Mouse (Mus musculus) spleen, postnatal 36 days (tissue): ENCODE results near the gene Palld.

ENCODE experiments used
- DNase-seq, 2 experiments: peaks; one replicate each; pipeline ENCODE4 v3.0.0; 2022; ENCODE audit warnings: low spot score in 2 of 2, mixed read lengths in 1 of 2

Gene Palld

DNA sequence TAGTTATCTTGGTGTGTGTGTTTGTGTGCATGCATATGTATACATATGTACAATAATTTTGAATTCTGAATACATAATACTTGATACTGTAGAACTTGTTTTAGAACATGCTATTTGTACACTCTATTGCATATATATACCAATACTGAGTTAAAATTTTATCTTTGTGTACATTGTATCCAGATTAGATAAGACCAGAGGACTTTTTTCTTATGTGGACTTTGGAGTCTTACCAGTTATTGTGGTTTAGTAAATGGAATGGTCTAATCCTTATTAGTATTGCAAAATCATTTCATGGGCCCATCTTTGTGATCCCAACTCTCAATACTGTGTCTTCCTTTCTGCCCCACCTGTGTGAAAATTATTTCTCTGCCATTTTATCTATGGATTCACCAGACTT, 400.2 kb downstream of the Palld start:
- DNase-seq = no peak

DNA sequence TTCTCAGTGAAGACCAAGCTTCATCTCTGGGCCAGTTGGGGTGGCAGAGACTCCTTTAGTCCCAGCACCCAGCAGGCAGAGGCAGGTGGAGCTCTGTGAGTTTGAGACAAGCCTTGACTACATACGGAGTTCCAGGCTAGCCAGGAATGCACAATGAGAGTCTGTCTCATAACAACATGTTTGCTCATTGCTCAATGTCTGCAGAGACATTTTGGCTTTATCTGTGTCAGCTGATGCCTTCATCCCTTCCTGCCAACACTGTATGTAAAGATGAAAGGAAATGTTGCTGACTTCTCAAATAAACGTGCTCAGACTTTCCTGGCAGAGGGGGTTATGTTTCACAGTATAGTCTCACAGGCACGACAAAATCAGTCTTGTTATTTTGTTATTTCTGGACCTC, 401.6 kb downstream of the Palld start:
- no peak for DNase-seq

- no peak for DNase-seq
Measured at GRCm38 (mm10) chr8:61499035-61499434, 403.5 kb downstream of the Palld start.

DNA sequence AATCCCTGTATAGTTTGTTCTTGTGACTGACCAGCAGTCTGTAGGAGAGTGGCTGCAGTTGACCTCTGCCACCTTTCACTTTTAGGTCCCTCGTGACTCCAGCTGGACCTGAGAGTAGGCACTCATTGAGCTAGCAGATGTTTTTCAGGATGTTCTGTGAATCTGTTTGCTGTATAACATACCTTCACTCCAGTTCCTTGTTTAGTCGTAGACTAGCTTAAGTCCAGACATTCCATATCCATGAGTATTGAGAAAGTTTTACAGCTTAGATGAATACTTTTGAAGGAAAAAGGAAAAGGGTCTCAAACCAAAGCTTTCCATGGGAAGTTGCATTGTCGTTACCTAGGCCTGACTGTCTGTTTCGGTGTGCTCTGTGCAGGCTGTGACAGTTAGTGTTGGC, 405.4 kb downstream of the Palld start:
- DNase-seq = no peak

- no peak for DNase-seq
Measured at GRCm38 (mm10) chr8:61488631-61489030, 413.9 kb downstream of the Palld start.

DNA sequence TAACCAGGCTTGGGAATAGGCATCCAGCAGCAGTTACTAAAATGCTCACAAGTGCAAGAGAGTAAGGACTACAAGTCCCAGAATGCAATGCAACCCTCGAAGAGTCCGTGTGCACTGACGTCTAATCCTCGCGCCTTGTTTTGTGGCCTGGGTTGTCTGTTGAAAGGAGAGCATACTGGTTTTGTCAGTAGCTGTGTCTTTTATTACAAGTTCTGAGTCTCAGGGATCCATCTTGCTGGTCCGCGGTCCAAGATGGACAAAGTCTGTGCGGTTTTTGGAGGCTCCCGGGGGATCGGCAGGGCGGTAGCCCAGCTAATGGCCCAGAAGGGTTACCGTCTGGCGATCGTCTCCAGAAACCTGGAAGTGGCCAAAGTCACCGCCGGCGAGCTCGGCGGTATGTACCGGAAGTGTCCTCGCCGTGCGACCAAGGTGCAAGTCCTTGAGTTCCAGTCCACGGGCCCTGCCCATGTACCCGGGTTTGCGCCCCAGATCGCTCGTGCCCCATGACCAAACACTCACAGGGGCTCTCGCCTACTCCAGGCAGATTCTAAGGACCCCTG, 414.8 kb downstream of the Palld start, which contains the start of gene Cbr4:
TSS of gene Cbr4 (plus strand) at position 138 of the 560 bp plus-strand sequence.
- peak; percentile 83 to 90 for DNase-seq

GRCm38 (mm10) chr8:61486923-61487529, 415.5 kb downstream of the Palld start:
- DNase-seq = no peak

DNA sequence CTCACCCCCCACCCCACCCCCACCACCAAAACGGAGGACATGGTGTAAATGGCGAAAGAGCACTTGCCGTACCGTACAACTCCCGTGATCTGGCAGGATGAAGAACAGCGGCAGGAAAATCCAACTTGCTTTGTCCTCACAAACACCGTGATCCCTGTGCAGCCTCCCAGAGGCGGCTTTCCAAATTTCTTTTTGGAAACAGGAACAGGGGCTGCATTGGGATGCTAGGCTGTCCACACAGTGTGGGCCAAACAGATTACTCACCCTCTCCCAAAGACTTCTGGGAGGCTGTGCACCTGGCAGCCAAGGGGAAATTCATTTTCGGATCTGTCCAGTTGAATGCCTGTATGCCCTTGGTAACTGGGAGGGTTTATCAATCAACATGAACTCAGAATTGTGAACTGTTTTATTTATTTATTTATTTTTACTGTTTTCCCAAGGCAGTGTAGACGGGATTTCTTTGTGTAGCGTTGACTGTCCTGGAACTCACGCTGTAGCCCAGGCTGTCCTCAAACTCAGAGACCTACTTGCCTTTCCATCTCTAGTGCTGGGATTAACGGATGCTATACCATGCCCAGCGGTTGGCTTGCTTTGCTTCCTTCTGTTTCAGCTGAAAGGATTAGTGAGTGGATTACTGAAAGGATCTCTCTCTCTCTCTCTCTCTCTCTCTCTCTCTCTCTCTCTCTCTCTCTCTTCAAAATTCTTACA, 422.1 kb downstream of the Palld start:
- DNase-seq = no peak

GRCm38 (mm10) chr8:61479506-61480214, 422.8 kb downstream of the Palld start:
- peak; percentile 28 to 31 for DNase-seq

- DNase-seq = no peak
Measured at GRCm38 (mm10) chr8:61478793-61479192, 423.7 kb downstream of the Palld start.

- no peak for DNase-seq
Measured at GRCm38 (mm10) chr8:61478150-61478549, 424.3 kb downstream of the Palld start.

DNA sequence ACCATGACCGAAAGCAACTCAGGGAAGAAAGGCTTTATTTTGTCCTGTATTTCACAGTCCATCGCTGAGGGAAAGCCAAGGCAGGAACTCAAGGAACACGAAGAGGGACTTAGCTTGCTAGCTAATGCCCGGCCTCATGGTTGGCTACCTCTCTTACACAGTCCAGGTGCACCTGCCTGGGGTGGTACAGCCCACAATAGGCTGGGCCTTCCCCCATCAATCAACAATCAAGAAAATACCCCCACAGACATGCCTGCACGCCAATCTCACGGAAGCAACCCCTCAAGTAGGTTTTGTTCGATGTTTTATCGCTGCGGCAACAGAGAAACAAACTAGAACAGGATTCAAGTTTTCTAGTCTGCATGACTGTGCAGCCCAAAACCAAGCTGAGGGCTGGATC, 426.3 kb downstream of the Palld start:
- no peak for DNase-seq

- DNase-seq = no peak
Measured at GRCm38 (mm10) chr8:61475251-61475673, 427.2 kb downstream of the Palld start.

DNA sequence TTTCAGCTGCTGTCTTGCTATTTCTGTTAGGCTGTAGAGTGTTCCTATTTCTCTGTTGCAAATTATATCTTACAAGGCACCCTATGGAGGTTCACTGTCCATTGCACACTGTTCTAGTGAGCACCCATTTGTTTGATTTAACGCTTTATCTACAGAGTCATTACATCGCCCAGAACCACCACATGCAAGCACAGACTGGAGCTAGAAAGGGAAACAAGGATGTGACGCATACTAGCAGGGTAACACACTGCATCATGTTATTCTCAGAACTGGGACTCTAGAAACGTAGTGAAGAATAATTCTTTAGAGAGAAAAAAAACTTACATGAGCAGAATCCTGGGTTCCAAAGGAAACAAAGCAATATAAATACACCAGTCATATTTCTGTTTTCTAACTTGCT, 432.3 kb downstream of the Palld start:
- DNase-seq = no peak

GRCm38 (mm10) chr8:61467553-61467815, 435.0 kb downstream of the Palld start:
- DNase-seq = no peak

DNA sequence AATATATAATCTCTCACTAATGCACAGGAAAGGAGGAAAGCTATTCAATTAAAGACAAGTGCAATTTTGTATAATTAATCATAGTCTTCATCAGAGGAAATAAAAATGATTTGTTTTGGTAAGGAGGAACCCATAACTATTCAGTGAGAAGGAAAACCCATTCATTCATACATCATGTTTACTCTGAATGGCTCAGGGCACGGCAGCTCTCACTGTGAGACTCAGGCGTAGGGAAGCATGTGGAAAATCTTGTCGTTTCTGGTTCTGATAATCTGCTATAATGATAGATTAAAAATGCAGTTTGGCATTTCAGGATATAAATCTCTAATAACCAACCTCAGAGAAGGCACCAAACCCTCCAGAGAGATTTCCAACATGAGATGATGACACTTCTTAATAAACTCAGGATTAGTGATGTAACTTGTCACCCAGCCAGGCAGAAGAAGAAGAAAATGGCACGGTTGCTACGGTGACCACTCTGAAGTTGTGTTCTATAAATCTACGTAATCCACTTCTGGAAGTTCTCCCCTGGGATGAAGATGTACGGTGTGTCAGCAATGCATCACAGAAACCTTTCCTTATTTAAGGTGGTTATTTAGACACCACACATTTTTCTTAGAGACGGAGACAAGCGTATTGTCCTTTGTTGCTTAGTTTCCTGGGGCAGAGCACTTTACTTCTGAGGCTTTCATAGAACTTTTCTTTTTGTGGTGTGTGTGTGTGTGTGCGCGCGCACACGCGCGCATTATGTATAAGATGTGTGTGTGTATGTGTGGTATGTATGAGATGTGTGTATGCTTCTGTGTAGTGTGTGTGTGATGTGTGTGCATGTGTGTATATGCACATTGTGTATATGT, 435.6 kb downstream of the Palld start:
- no peak for DNase-seq

GRCm38 (mm10) chr8:61464393-61464792, 438.1 kb downstream of the Palld start:
- no peak for DNase-seq

GRCm38 (mm10) chr8:61462221-61462620, 440.3 kb downstream of the Palld start:
- DNase-seq = no peak
